Mouse (Mus musculus): Measurements from ENCODE around the gene Sgms2.

- TF ChIP-seq GATA1 (IDR thresholded peaks at IDR 0.05; ENCODE audit: borderline replicate concordance, low read length) = no peak
- TF ChIP-seq FLI1 (IDR thresholded peaks at IDR 0.05; ENCODE audit: low read length) = no peak
Measured at GRCm38 (mm10) chr3:131315957-131316510, 175.2 kb downstream of the Sgms2 start.
